Mouse (Mus musculus) T-helper 1 cell (primary cell): ENCODE measurements around the gene 6330403K07Rik.

Experiments used
- in situ Hi-C: fragments of 300-600 bp; cut with MboI, MseI; formaldehyde crosslinking; loops from one replicate; pipeline ENCODE4 v1.15.1; 2025; ENCODE audit warnings: high pct_unique_total_duplicates

Gene 6330403K07Rik

GRCm38 (mm10) chr11:70982557-70983228 lies 50.6 kb downstream of the 6330403K07Rik start, which contains the start of gene C1qbp:
Gene C1qbp (minus strand): TSS chr11:70983026.
- in situ Hi-C loops: no loop called here

- in situ Hi-C loops: no loop called here
These were observed 51.3 kb downstream of the 6330403K07Rik start for GRCm38 (mm10) chr11:70982030-70982429.
